Mouse (Mus musculus) forebrain, postnatal 0 days (tissue): ENCODE data around the gene Rpl5. TPM values are rescaled to one million over a fixed set of nuclear protein-coding genes. Genes with fewer than 3 reads are reported as not detected.
"Not testable (repeated sequence)": the region's sequence is repeated elsewhere in the genome, so short reads cannot be mapped to it uniquely, and the experiment has no call there.

Experiments
- ATAC-seq: fragments of 200-750 bp; cut with Nextera tagmentation; 2 replicates; pipeline ENCODE4 v1.8.0; 2017; ENCODE audit warnings: mild to moderate bottlenecking, moderate library complexity
- DNase-seq: peaks from one replicate; pipeline ENCODE4 v3.0.0-alpha.2; 2015
- H3K27ac ChIP-seq: fragments of 300-500 bp; sonication (generic); 2 replicates; pipeline ENCODE4 v1.5.1; 2014; ENCODE audit warnings: low read depth, mild to moderate bottlenecking, antibody characterized with exemption, low read length, moderate library complexity, mixed read lengths
- H3K27me3 ChIP-seq: fragments of 300-500 bp; sonication (generic); 2 replicates; pipeline ENCODE4 v1.6.1; 2014; ENCODE audit warnings: mild to moderate bottlenecking, low read length, mixed read lengths; ENCODE audit not compliant: insufficient read depth
- H3K36me3 ChIP-seq: fragments of 300-500 bp; sonication (generic); 2 replicates; pipeline ENCODE4 v1.6.1; 2014; ENCODE audit warnings: mild to moderate bottlenecking, moderate library complexity; ENCODE audit not compliant: insufficient read depth
- H3K4me1 ChIP-seq: fragments of 300-500 bp; sonication (generic); 2 replicates; pipeline ENCODE4 v1.6.1; 2014; ENCODE audit warnings: antibody characterized with exemption; ENCODE audit not compliant: insufficient read depth
- H3K4me2 ChIP-seq: fragments of 300-500 bp; sonication (generic); 2 replicates; pipeline ENCODE4 v1.6.1; 2014; ENCODE audit warnings: low read depth, mild to moderate bottlenecking, moderate library complexity
- H3K4me3 ChIP-seq: fragments of 300-500 bp; sonication (generic); 2 replicates; pipeline ENCODE4 v1.5.1; 2014; ENCODE audit warnings: low read depth, low read length, mixed read lengths
- H3K9ac ChIP-seq: fragments of 300-500 bp; sonication (generic); 2 replicates; pipeline ENCODE4 v1.6.1; 2014; ENCODE audit warnings: mild to moderate bottlenecking
- H3K9me3 ChIP-seq: fragments of 300-500 bp; sonication (generic); 2 replicates; pipeline ENCODE4 v1.6.1; 2016; ENCODE audit warnings: low read length
- CTCF ChIP-seq: sonication (generic); IDR thresholded peaks from 2 replicates; pipeline ENCODE4 v1.5.1; 2016; ENCODE audit warnings: antibody characterized with exemption, control low read depth, low read depth
- WGBS: fragments of 180-500 bp; shearing (Covaris S2); extraction: QIAGEN DNeasy Blood & Tissue Kit; methylation state at CpG from one replicate; pipeline ENCODE4 v1.1.7; 2014; 5-methylcytosine and 5-hydroxymethylcytosine counted together
- polyA plus RNA-seq: library from polyadenylated mRNA; unstranded; fragments of >200 nt; fragmentation: Nextera tagmentation; extraction: Ambion mirVana; gene quantifications from 2 replicates; pipeline ENCODE4 v1.2.1, GENCODE M21; 2015
- total RNA-seq: library from RNA; depleted of rRNA; stranded (reverse); fragments of >200 nt; gene quantifications from 2 replicates; pipeline ENCODE4 v1.2.3, GENCODE M21; 2014

Gene Rpl5
- total and polyA plus RNA-seq, 2 experiments from 2014 or later: 65.7 to 195 TPM

GRCm38 (mm10) chr5:107933202-107933974 is 33.1 kb downstream of the Rpl5 start:
- ATAC-seq (no peak), DNase-seq (no peak)
- no peak overlapping the region for H3K9ac ChIP-seq
- no peak overlapping the region for H3K4me2 ChIP-seq
- no peaks in the 10 kb centered on the region for H3K36me3 ChIP-seq
- no peak for TF ChIP-seq CTCF
- H3K4me3 ChIP-seq: no peak overlapping the region
- 79% methylated on average over 4 of the region's 4 CpGs for WGBS
- H3K4me1 ChIP-seq: no peaks in the 10 kb centered on the region
- no peaks in the 10 kb centered on the region for H3K27me3 ChIP-seq
- H3K27ac ChIP-seq: no peak overlapping the region
- no peaks in the 10 kb centered on the region for H3K9me3 ChIP-seq

GRCm38 (mm10) chr5:107934770-107935543 is 34.7 kb downstream of the Rpl5 start:
- 91% methylated on average over 10 of the region's 10 CpGs for WGBS
- no peak for ATAC-seq
- Histone ChIP-seq H3K4me2 (no peak overlapping the region), H3K9me3 (no peaks in the 10 kb centered on the region), H3K27ac (no peak overlapping the region), H3K27me3 (no peaks in the 10 kb centered on the region), H3K9ac (no peak overlapping the region), H3K4me3 (no peak overlapping the region), H3K36me3 (no peaks in the 10 kb centered on the region), H3K4me1 (no peaks in the 10 kb centered on the region)
- no peak for DNase-seq
- no peak for TF ChIP-seq CTCF

GRCm38 (mm10) chr5:107936625-107937389 is 36.5 kb downstream of the Rpl5 start:
- Histone ChIP-seq H3K36me3 (no peaks in the 10 kb centered on the region), H3K4me2 (no peak overlapping the region), H3K9ac (no peak overlapping the region), H3K9me3 (no peaks in the 10 kb centered on the region), H3K4me1 (no peaks in the 10 kb centered on the region), H3K4me3 (no peak overlapping the region), H3K27ac (no peak overlapping the region), H3K27me3 (no peaks in the 10 kb centered on the region)
- TF ChIP-seq CTCF: no peak
- DNase-seq (no peak), ATAC-seq (no peak)
- 91% methylated on average over 10 of the region's 10 CpGs for WGBS

GRCm38 (mm10) chr5:107938483-107938882 is 38.2 kb downstream of the Rpl5 start:
- H3K9me3 ChIP-seq, H3K4me2 ChIP-seq, DNase-seq, H3K36me3 ChIP-seq, H3K4me1 ChIP-seq, H3K27ac ChIP-seq, ATAC-seq, H3K9ac ChIP-seq, H3K4me3 ChIP-seq, H3K27me3 ChIP-seq: not testable (repeated sequence)
- WGBS: 64% methylated on average over 1 of the region's 1 CpGs

GRCm38 (mm10) chr5:107938886-107939285 is 38.6 kb downstream of the Rpl5 start:
- no peak for TF ChIP-seq CTCF
- H3K4me2 ChIP-seq: no peak overlapping the region
- H3K27me3 ChIP-seq: no peaks in the 10 kb centered on the region
- H3K9me3 ChIP-seq: no peaks in the 10 kb centered on the region
- no peak overlapping the region for H3K4me3 ChIP-seq
- 95% methylated on average over 2 of the region's 2 CpGs for WGBS
- H3K27ac ChIP-seq: no peak overlapping the region
- no peaks in the 10 kb centered on the region for H3K4me1 ChIP-seq
- no peaks in the 10 kb centered on the region for H3K36me3 ChIP-seq
- no peak overlapping the region for H3K9ac ChIP-seq
- ATAC-seq (no peak), DNase-seq (no peak)

GRCm38 (mm10) chr5:107939701-107940100 is 39.4 kb downstream of the Rpl5 start:
- Histone ChIP-seq H3K4me1 (no peaks in the 10 kb centered on the region), H3K9me3 (no peaks in the 10 kb centered on the region), H3K4me2 (no peak overlapping the region), H3K4me3 (no peak overlapping the region), H3K27me3 (no peaks in the 10 kb centered on the region), H3K27ac (no peak overlapping the region), H3K9ac (no peak overlapping the region), H3K36me3 (no peaks in the 10 kb centered on the region)
- ATAC-seq: no peak
- 82% methylated on average over 3 of the region's 3 CpGs for WGBS
- DNase-seq: no peak
- no peak for TF ChIP-seq CTCF

- H3K27me3 ChIP-seq: no peaks in the 10 kb centered on the region
- H3K4me1 ChIP-seq: no peaks in the 10 kb centered on the region
- H3K9ac ChIP-seq: no peak overlapping the region
- 29% methylated on average over 6 of the region's 6 CpGs for WGBS
- TF ChIP-seq CTCF: no peak
- ATAC-seq: peak; percentile 73
- H3K27ac ChIP-seq: 0 out of 2 replicates have a peak overlapping the region, but pooled peaks have one; percentile 45
- no peaks in the 10 kb centered on the region for H3K36me3 ChIP-seq
- DNase-seq: no peak
- H3K4me2 ChIP-seq: no peak overlapping the region
- H3K4me3 ChIP-seq: no peak overlapping the region
- no peaks in the 10 kb centered on the region for H3K9me3 ChIP-seq
These were observed 40.9 kb downstream of the Rpl5 start for GRCm38 (mm10) chr5:107941222-107941621.
